Mouse (Mus musculus) limb, embryonic 11.5 days (tissue): ENCODE results near the gene Fam78a. TPM values are rescaled to one million over a fixed set of nuclear protein-coding genes. Genes with fewer than 3 reads are reported as not detected.

Experiments used
- ATAC-seq: fragments of 200-750 bp; cut with Nextera tagmentation; 2 replicates; pipeline ENCODE4 v1.8.0; 2017; ENCODE audit warnings: low read depth; ENCODE audit not compliant: insufficient number of reproducible peaks, low FRiP score, low TSS enrichment
- DNase-seq: peaks from one replicate; pipeline ENCODE4 v3.0.0-alpha.2; 2015; ENCODE audit warnings: low spot score
- H3K27ac ChIP-seq: fragments of 300-500 bp; sonication (generic); replicated peaks from 2 replicates; pipeline ENCODE4 v1.5.1; 2014; ENCODE audit warnings: low read depth, mild to moderate bottlenecking, low read length
- H3K27me3 ChIP-seq: fragments of 300-500 bp; sonication (generic); 2 replicates; pipeline ENCODE4 v1.6.1; 2014; ENCODE audit warnings: mild to moderate bottlenecking, low read length, mixed read lengths; ENCODE audit not compliant: control insufficient read depth, insufficient read depth
- H3K36me3 ChIP-seq: fragments of 300-500 bp; sonication (generic); 2 replicates; pipeline ENCODE4 v1.6.1; 2014; ENCODE audit warnings: mild to moderate bottlenecking, low read length, moderate library complexity, mixed read lengths; ENCODE audit not compliant: control insufficient read depth, insufficient read depth
- H3K4me1 ChIP-seq: fragments of 300-500 bp; sonication (generic); 2 replicates; pipeline ENCODE4 v1.6.1; 2014; ENCODE audit warnings: low read length, mixed read lengths; ENCODE audit not compliant: control insufficient read depth, insufficient read depth
- H3K4me2 ChIP-seq: fragments of 300-500 bp; sonication (generic); 2 replicates; pipeline ENCODE4 v1.6.1; 2014; ENCODE audit warnings: low read depth, mild to moderate bottlenecking, moderate library complexity; ENCODE audit not compliant: severe bottlenecking
- H3K4me3 ChIP-seq: fragments of 300-500 bp; sonication (generic); 2 replicates; pipeline ENCODE4 v1.5.1; 2014; ENCODE audit warnings: low read depth, low read length
- H3K9ac ChIP-seq: fragments of 300-500 bp; sonication (generic); 2 replicates; pipeline ENCODE4 v1.6.1; 2014; ENCODE audit warnings: mild to moderate bottlenecking, low read length
- H3K9me3 ChIP-seq: fragments of 300-500 bp; sonication (generic); 2 replicates; pipeline ENCODE4 v1.6.1; 2016; ENCODE audit warnings: low read length; ENCODE audit not compliant: control insufficient read depth
- WGBS: fragments of 180-500 bp; shearing (Covaris S2); extraction: QIAGEN DNeasy Blood & Tissue Kit; methylation state at CpG from one replicate; pipeline ENCODE4 v1.1.7; 2014; 5-methylcytosine and 5-hydroxymethylcytosine counted together
- polyA plus RNA-seq: library from polyadenylated mRNA; unstranded; fragments of >200 nt; fragmentation: Nextera tagmentation; extraction: Ambion mirVana; gene quantifications from 2 replicates; pipeline ENCODE4 v1.2.1, GENCODE M21; 2014

The Fam78a gene
- polyA plus RNA-seq, 1 experiment from 2014 or later: 1.9 TPM

GRCm38 (mm10) chr2:32037279-32037858, 47.3 kb downstream of the Fam78a start:
- H3K4me3 ChIP-seq: no peak overlapping the region
- WGBS: 72% methylated on average over 6 of the region's 6 CpGs
- no peak overlapping the region for H3K9ac ChIP-seq
- ATAC-seq: no peak
- no peak overlapping the region for H3K4me2 ChIP-seq
- no peak for DNase-seq
- no peaks in the 10 kb centered on the region for H3K4me1 ChIP-seq
- no peak overlapping the region for H3K27ac ChIP-seq
- H3K9me3 ChIP-seq: no peaks in the 10 kb centered on the region
- peaks cover 22% of the 10 kb centered on the region for H3K36me3 ChIP-seq
- no peaks in the 10 kb centered on the region for H3K27me3 ChIP-seq

GRCm38 (mm10) chr2:32034206-32034605, 50.5 kb downstream of the Fam78a start:
- Histone ChIP-seq H3K9me3 (no peaks in the 10 kb centered on the region), H3K4me3 (no peak overlapping the region), H3K36me3 (peaks cover 26% of the 10 kb centered on the region), H3K9ac (no peak overlapping the region), H3K27ac (no peak overlapping the region), H3K27me3 (no peaks in the 10 kb centered on the region), H3K4me2 (no peak overlapping the region), H3K4me1 (no peaks in the 10 kb centered on the region)
- ATAC-seq (no peak), DNase-seq (no peak)
- 94% methylated on average over 6 of the region's 6 CpGs for WGBS

GRCm38 (mm10) chr2:32033436-32033835, 51.2 kb downstream of the Fam78a start:
- Histone ChIP-seq H3K27ac (no peak overlapping the region), H3K4me3 (no peak overlapping the region), H3K4me1 (no peaks in the 10 kb centered on the region), H3K9ac (no peak overlapping the region), H3K27me3 (no peaks in the 10 kb centered on the region), H3K36me3 (peaks cover 24% of the 10 kb centered on the region), H3K9me3 (no peaks in the 10 kb centered on the region), H3K4me2 (no peak overlapping the region)
- DNase-seq: no peak
- WGBS: 94% methylated on average over 6 of the region's 6 CpGs
- no peak for ATAC-seq

- Histone ChIP-seq H3K4me3 (no peak overlapping the region), H3K27me3 (no peaks in the 10 kb centered on the region), H3K27ac (no peak overlapping the region), H3K4me1 (no peaks in the 10 kb centered on the region), H3K36me3 (peaks cover 32% of the 10 kb centered on the region), H3K9me3 (no peaks in the 10 kb centered on the region), H3K4me2 (no peak overlapping the region), H3K9ac (no peak overlapping the region)
- 82% methylated on average over 3 of the region's 3 CpGs for WGBS
- DNase-seq (no peak), ATAC-seq (no peak)
Observed at GRCm38 (mm10) chr2:32029636-32030035, 55.0 kb downstream of the Fam78a start.

GRCm38 (mm10) chr2:32024372-32024771, 60.3 kb downstream of the Fam78a start:
- no peak overlapping the region for H3K9ac ChIP-seq
- no peak overlapping the region for H3K27ac ChIP-seq
- no peak overlapping the region for H3K4me3 ChIP-seq
- no peak for DNase-seq
- no peaks in the 10 kb centered on the region for H3K9me3 ChIP-seq
- H3K36me3 ChIP-seq: peaks cover 25% of the 10 kb centered on the region; the same call in 1 of the 2 replicates
- no peaks in the 10 kb centered on the region for H3K27me3 ChIP-seq
- no peak for ATAC-seq
- H3K4me2 ChIP-seq: no peak overlapping the region
- 93% methylated on average over 4 of the region's 4 CpGs for WGBS
- no peaks in the 10 kb centered on the region for H3K4me1 ChIP-seq

- WGBS: 92% methylated on average over 5 of the region's 5 CpGs
- H3K4me3 ChIP-seq: no peak overlapping the region
- H3K36me3 ChIP-seq: peaks cover 29% of the 10 kb centered on the region
- no peaks in the 10 kb centered on the region for H3K27me3 ChIP-seq
- H3K4me2 ChIP-seq: no peak overlapping the region
- H3K9ac ChIP-seq: no peak overlapping the region
- H3K4me1 ChIP-seq: no peaks in the 10 kb centered on the region
- H3K27ac ChIP-seq: no peak overlapping the region
- no peaks in the 10 kb centered on the region for H3K9me3 ChIP-seq
- no peak for ATAC-seq
- no peak for DNase-seq
Observed at GRCm38 (mm10) chr2:32020229-32020628, 64.4 kb downstream of the Fam78a start.

GRCm38 (mm10) chr2:32019704-32020103, 65.0 kb downstream of the Fam78a start:
- Histone ChIP-seq H3K9ac (no peak overlapping the region), H3K4me2 (no peak overlapping the region), H3K27me3 (no peaks in the 10 kb centered on the region), H3K4me1 (no peaks in the 10 kb centered on the region), H3K4me3 (no peak overlapping the region), H3K27ac (no peak overlapping the region), H3K36me3 (peaks cover 27% of the 10 kb centered on the region), H3K9me3 (no peaks in the 10 kb centered on the region)
- ATAC-seq (no peak), DNase-seq (no peak)
- 91% methylated on average over 4 of the region's 4 CpGs for WGBS

- no peak for DNase-seq
- 91% methylated on average over 11 of the region's 11 CpGs for WGBS
- peaks cover 28% of the 10 kb centered on the region for H3K36me3 ChIP-seq
Observed at GRCm38 (mm10) chr2:32008716-32009115, 75.9 kb downstream of the Fam78a start.

GRCm38 (mm10) chr2:32008311-32008710, 76.3 kb downstream of the Fam78a start:
- no peaks in the 10 kb centered on the region for H3K4me1 ChIP-seq
- peaks cover 28% of the 10 kb centered on the region for H3K36me3 ChIP-seq
- DNase-seq (no peak), ATAC-seq (no peak)
- no peak overlapping the region for H3K27ac ChIP-seq
- no peak overlapping the region for H3K9ac ChIP-seq
- 94% methylated on average over 2 of the region's 2 CpGs for WGBS
- H3K27me3 ChIP-seq: no peaks in the 10 kb centered on the region
- H3K4me3 ChIP-seq: no peak overlapping the region
- H3K9me3 ChIP-seq: no peaks in the 10 kb centered on the region
- H3K4me2 ChIP-seq: no peak overlapping the region

More at GRCm38 (mm10) chr2:32008716-32009115, 75.9 kb downstream of the Fam78a start:
- H3K9ac ChIP-seq: no peak overlapping the region
- no peaks in the 10 kb centered on the region for H3K9me3 ChIP-seq
- no peak overlapping the region for H3K27ac ChIP-seq
- H3K4me2 ChIP-seq: no peak overlapping the region
- no peaks in the 10 kb centered on the region for H3K4me1 ChIP-seq
- no peak for ATAC-seq
- no peaks in the 10 kb centered on the region for H3K27me3 ChIP-seq
- H3K4me3 ChIP-seq: no peak overlapping the region
